Mouse (Mus musculus): ENCODE data around the gene Zmynd8.

DNA sequence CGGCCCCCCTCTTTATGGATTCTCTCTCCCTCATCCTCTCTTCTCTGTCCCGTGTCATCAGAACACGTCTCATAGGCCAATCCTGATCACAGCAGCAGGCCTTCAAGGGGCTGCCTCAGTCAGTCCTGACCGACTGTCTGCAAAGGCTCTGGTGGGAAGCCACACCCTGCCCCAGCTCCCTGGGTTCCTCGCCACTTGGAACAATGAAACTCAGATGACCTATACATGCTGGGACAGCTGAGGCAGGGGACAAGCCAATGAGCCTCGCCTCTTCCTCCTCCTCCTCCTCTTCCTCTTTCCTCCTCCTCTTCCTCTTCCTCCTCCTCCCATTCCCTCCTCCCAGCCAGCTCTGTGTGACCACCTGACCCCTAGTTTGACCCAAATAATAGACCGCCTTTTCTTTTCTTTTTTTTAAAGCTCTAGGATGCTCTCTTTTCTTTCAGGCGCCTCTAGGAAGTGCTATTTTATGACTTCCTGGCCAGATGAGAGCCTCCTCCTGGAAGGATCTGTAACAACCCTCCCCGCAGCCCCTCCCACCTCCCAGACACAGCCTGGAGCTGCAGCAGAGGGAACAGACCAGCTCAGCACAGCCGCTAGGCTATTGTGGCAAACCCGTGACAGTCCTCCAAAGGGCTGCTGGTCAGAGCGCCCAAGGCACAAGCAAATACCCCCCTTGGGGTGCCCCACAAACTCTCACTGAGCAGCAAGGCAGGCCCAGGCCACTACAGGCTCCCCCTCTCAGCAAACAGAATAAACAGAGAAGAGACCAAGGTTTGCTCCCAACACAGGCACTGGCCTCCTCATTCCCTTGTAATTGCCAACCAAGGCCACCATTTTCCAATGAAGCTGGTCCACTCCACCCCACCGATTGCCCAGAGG, 24.1 kb downstream of the Zmynd8 start:
- no peak for TF ChIP-seq GATA1 (IDR thresholded peaks at IDR 0.05; ENCODE audit: borderline replicate concordance, low read length)
- no peak for TF ChIP-seq FLI1 (IDR thresholded peaks at IDR 0.05; ENCODE audit: low read length)
